Mouse (Mus musculus): ENCODE results near the gene Tpp1. TPM values are rescaled to one million over a fixed set of nuclear protein-coding genes. Genes with fewer than 3 reads are reported as not detected.
"Not testable (repeated sequence)": the region's sequence is repeated elsewhere in the genome, so short reads cannot be mapped to it uniquely, and the experiment has no call there.

Gene Tpp1
- polyA plus RNA-seq, 1 experiment from 2014 or later: 65.8 TPM

GRCm38 (mm10) chr7:105736264-105736901 lies 15.7 kb downstream of the Tpp1 start, which contains the start of gene Ilk:
Gene Ilk (plus strand): TSS chr7:105736592.
- Histone ChIP-seq H3K9me3 (ENCODE audit: low read length) (no peaks in the 10 kb centered on the region), H3K9ac (replicated peaks) (peak within 1 kb of the TSS; percentile 96), H3K27me3 (ENCODE audit: insufficient read depth, low read length) (no peaks in the 10 kb centered on the region), H3K36me3 (replicated peaks; ENCODE audit: insufficient read depth, low read length) (peaks cover 49% of the 10 kb centered on the region), H3K4me3 (ENCODE audit: low read depth, low read length) (peak within 1 kb of the TSS; percentile 94), H3K27ac (ENCODE audit: low read depth) (peak within 1 kb of the TSS; percentile 97), H3K4me1 (ENCODE audit: insufficient read depth) (peaks cover 22% of the 10 kb centered on the region), H3K4me2 (ENCODE audit: low read depth, low read length) (peak within 1 kb of the TSS; percentile 98)
- TF ChIP-seq EP300 (IDR thresholded peaks at IDR 0.05; ENCODE audit: low read depth) (no peak), CTCF (IDR thresholded peaks at IDR 0.05; ENCODE audit: low read depth) (no peak)
- DNase-seq (peak; percentile 92), ATAC-seq (peak; percentile 99)
- under 1% methylated on average over 62 of the region's 62 CpGs for WGBS (ENCODE audit: insufficient replicate concordance)

- 41% methylated on average over 4 of the region's 4 CpGs for WGBS (ENCODE audit: insufficient replicate concordance)
- Histone ChIP-seq H3K36me3 (replicated peaks; ENCODE audit: insufficient read depth, low read length) (peaks cover 40% of the 10 kb centered on the region), H3K4me3 (ENCODE audit: low read depth, low read length) (peak overlapping the region; percentile 94), H3K4me2 (ENCODE audit: low read depth, low read length) (peak overlapping the region; percentile 98), H3K9ac (replicated peaks) (peak overlapping the region; percentile 96), H3K4me1 (ENCODE audit: insufficient read depth) (peaks cover 22% of the 10 kb centered on the region), H3K27ac (ENCODE audit: low read depth) (peak overlapping the region; percentile 97)
- ATAC-seq; H3K27me3 ChIP-seq (ENCODE audit: insufficient read depth, low read length); DNase-seq; H3K9me3 ChIP-seq (ENCODE audit: low read length): not testable (repeated sequence)
Observed at GRCm38 (mm10) chr7:105735464-105735863, 16.6 kb downstream of the Tpp1 start.

GRCm38 (mm10) chr7:105734826-105735225 lies 17.2 kb downstream of the Tpp1 start:
- Histone ChIP-seq H3K4me2 (ENCODE audit: low read depth, low read length) (no peak overlapping the region; the same call in 1 of the 2 replicates), H3K36me3 (replicated peaks; ENCODE audit: insufficient read depth, low read length) (peaks cover 34% of the 10 kb centered on the region), H3K27me3 (ENCODE audit: insufficient read depth, low read length) (no peaks in the 10 kb centered on the region), H3K9me3 (ENCODE audit: low read length) (no peaks in the 10 kb centered on the region), H3K4me3 (ENCODE audit: low read depth, low read length) (no peak overlapping the region), H3K4me1 (ENCODE audit: insufficient read depth) (peaks cover 22% of the 10 kb centered on the region), H3K27ac (ENCODE audit: low read depth) (no peak overlapping the region), H3K9ac (replicated peaks) (0 out of 2 replicates have a peak overlapping the region, but pooled peaks have one; percentile 12)
- WGBS (ENCODE audit: insufficient replicate concordance): 83% methylated on average over 8 of the region's 8 CpGs
- no peak for ATAC-seq
- no peak for DNase-seq
- TF ChIP-seq CTCF (IDR thresholded peaks at IDR 0.05; ENCODE audit: low read depth) (no peak), EP300 (IDR thresholded peaks at IDR 0.05; ENCODE audit: low read depth) (no peak)

DNA sequence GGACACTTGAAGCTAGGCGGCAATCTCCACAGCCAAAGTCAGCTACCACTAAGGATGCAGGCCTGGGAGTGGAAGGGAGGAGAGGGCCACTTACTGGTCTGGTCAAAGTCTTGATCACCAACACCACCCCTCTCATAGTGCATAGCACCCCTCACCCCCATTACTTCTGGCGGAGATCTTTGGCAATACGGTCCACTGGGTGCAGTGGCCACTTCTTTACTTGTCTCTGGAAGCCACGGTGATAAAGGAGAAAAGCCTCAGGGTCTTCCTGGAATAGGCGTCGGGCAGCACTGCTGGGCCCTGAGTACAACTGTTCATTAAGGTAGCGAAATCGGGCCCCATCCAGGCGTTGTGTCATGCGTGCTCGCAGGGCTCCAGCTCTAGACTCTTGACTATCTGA lies 18.2 kb downstream of the Tpp1 start:
- peaks cover 34% of the 10 kb centered on the region for H3K36me3 ChIP-seq (replicated peaks; ENCODE audit: insufficient read depth, low read length)
- no peak overlapping the region for H3K4me3 ChIP-seq (ENCODE audit: low read depth, low read length)
- H3K27ac ChIP-seq (ENCODE audit: low read depth): no peak overlapping the region
- 90% methylated on average over 11 of the region's 11 CpGs for WGBS (ENCODE audit: insufficient replicate concordance)
- peaks cover 19% of the 10 kb centered on the region for H3K4me1 ChIP-seq (ENCODE audit: insufficient read depth)
- ATAC-seq: no peak
- no peak overlapping the region for H3K9ac ChIP-seq (replicated peaks)
- no peaks in the 10 kb centered on the region for H3K9me3 ChIP-seq (ENCODE audit: low read length)
- no peaks in the 10 kb centered on the region for H3K27me3 ChIP-seq (ENCODE audit: insufficient read depth, low read length)
- DNase-seq: no peak
- TF ChIP-seq CTCF (IDR thresholded peaks at IDR 0.05; ENCODE audit: low read depth): no peak
- no peak for TF ChIP-seq EP300 (IDR thresholded peaks at IDR 0.05; ENCODE audit: low read depth)
- H3K4me2 ChIP-seq (ENCODE audit: low read depth, low read length): no peak overlapping the region

DNA sequence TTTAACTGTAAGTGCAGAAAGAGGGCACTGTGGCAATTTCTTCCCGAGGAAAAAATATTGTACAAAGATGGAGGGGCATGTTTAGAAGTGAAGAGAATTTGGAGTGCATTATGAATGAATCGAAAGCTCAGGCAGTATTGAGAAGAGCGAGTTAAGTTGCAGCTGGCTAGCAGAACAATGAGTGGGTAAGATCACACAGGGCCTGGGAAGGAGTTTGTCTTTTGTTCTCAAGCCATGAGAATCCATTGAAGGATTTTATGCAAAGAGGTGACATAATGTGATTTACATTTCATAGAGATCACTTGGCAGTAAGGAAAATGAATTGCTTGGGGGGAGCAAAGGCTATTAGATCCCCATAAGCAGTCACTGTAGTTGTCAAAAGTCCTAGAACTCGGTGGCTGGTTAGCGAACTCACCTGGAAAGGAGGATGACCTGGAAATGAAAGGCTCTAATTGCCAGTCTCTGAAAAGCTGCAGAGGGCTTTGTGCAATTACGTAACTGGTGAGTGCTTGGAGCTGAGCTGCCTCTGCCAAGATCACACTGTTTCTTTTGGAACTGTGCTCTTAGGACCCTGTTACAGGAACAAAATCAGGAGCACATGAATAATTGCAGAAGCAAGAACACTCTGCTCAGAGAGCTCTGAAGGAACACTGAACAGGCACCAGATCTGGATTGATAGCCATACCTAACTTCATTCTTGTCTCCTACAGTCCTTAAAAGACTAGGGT lies 23.2 kb downstream of the Tpp1 start:
- no peak overlapping the region for H3K4me3 ChIP-seq (ENCODE audit: low read depth, low read length)
- H3K4me2 ChIP-seq (ENCODE audit: low read depth, low read length): no peak overlapping the region
- ATAC-seq (no peak), DNase-seq (no peak)
- H3K36me3 ChIP-seq (replicated peaks; ENCODE audit: insufficient read depth, low read length): peaks cover 23% of the 10 kb centered on the region
- no peaks in the 10 kb centered on the region for H3K27me3 ChIP-seq (ENCODE audit: insufficient read depth, low read length)
- no peaks in the 10 kb centered on the region for H3K4me1 ChIP-seq (ENCODE audit: insufficient read depth)
- TF ChIP-seq CTCF (IDR thresholded peaks at IDR 0.05; ENCODE audit: low read depth) (no peak), EP300 (IDR thresholded peaks at IDR 0.05; ENCODE audit: low read depth) (no peak)
- 71% methylated on average over 6 of the region's 6 CpGs for WGBS (ENCODE audit: insufficient replicate concordance)
- no peak overlapping the region for H3K27ac ChIP-seq (ENCODE audit: low read depth)
- no peak overlapping the region for H3K9ac ChIP-seq (replicated peaks)
- no peaks in the 10 kb centered on the region for H3K9me3 ChIP-seq (ENCODE audit: low read length)

GRCm38 (mm10) chr7:105726980-105727325 lies 25.1 kb downstream of the Tpp1 start:
- Histone ChIP-seq H3K36me3 (replicated peaks; ENCODE audit: insufficient read depth, low read length) (peaks cover 5% of the 10 kb centered on the region; the same call in 1 of the 2 replicates), H3K4me1 (ENCODE audit: insufficient read depth) (no peaks in the 10 kb centered on the region), H3K9me3 (ENCODE audit: low read length) (no peaks in the 10 kb centered on the region), H3K27ac (ENCODE audit: low read depth) (no peak overlapping the region), H3K4me3 (ENCODE audit: low read depth, low read length) (no peak overlapping the region), H3K9ac (replicated peaks) (no peak overlapping the region), H3K27me3 (ENCODE audit: insufficient read depth, low read length) (no peaks in the 10 kb centered on the region), H3K4me2 (ENCODE audit: low read depth, low read length) (no peak overlapping the region)
- 62% methylated on average over 4 of the region's 4 CpGs for WGBS (ENCODE audit: insufficient replicate concordance)
- DNase-seq (no peak), ATAC-seq (no peak)
- TF ChIP-seq CTCF (IDR thresholded peaks at IDR 0.05; ENCODE audit: low read depth) (no peak), EP300 (IDR thresholded peaks at IDR 0.05; ENCODE audit: low read depth) (no peak)

Data from liver, postnatal 0 days (tissue).